Mouse (Mus musculus) forebrain, embryonic 13.5 days (tissue): ENCODE results near the gene Ogfod2. TPM values are rescaled to one million over a fixed set of nuclear protein-coding genes. Genes with fewer than 3 reads are reported as not detected.

ENCODE experiments used
- ATAC-seq: fragments of 200-750 bp; cut with Nextera tagmentation; 2 replicates; pipeline ENCODE4 v1.8.0; 2017
- H3K27ac ChIP-seq: fragments of 300-500 bp; sonication (generic); 2 replicates; pipeline ENCODE4 v1.5.1; 2015; ENCODE audit warnings: inconsistent platforms, mild to moderate bottlenecking, moderate library complexity
- H3K27me3 ChIP-seq: fragments of 300-500 bp; sonication (generic); 2 replicates; pipeline ENCODE4 v1.6.1; 2015; ENCODE audit warnings: mild to moderate bottlenecking, inconsistent platforms
- H3K36me3 ChIP-seq: fragments of 300-500 bp; sonication (generic); 2 replicates; pipeline ENCODE4 v1.6.1; 2015; ENCODE audit warnings: mild to moderate bottlenecking, inconsistent platforms; ENCODE audit not compliant: poor library complexity, severe bottlenecking
- H3K4me1 ChIP-seq: fragments of 300-500 bp; sonication (generic); 2 replicates; pipeline ENCODE4 v1.6.1; 2015; ENCODE audit warnings: inconsistent platforms
- H3K4me2 ChIP-seq: fragments of 300-500 bp; sonication (generic); 2 replicates; pipeline ENCODE4 v1.6.1; 2015; ENCODE audit warnings: inconsistent platforms, mild to moderate bottlenecking, moderate library complexity
- H3K4me3 ChIP-seq: fragments of 300-500 bp; sonication (generic); 2 replicates; pipeline ENCODE4 v1.5.1; 2015; ENCODE audit warnings: mild to moderate bottlenecking, inconsistent platforms
- H3K9ac ChIP-seq: fragments of 300-500 bp; sonication (generic); 2 replicates; pipeline ENCODE4 v1.6.1; 2015; ENCODE audit warnings: mild to moderate bottlenecking, inconsistent platforms
- H3K9me3 ChIP-seq: fragments of 300-500 bp; sonication (generic); replicated peaks from 2 replicates; pipeline ENCODE4 v1.6.1; 2016; ENCODE audit warnings: inconsistent platforms
- WGBS: fragments of 180-500 bp; shearing (Covaris S2); methylation state at CpG from one replicate; pipeline ENCODE4 v1.1.7; 2015; 5-methylcytosine and 5-hydroxymethylcytosine counted together
- polyA plus RNA-seq: library from polyadenylated mRNA; unstranded; fragments of >200 nt; fragmentation: Nextera tagmentation; extraction: Ambion mirVana; gene quantifications from 2 replicates; pipeline ENCODE4 v1.2.1, GENCODE M21; 2015

Gene Ogfod2
- polyA plus RNA-seq, 1 experiment from 2014 or later = 23.5 TPM

- Histone ChIP-seq H3K9me3 (0 out of 2 replicates have a peak, but pooled peaks cover 4% of the 10 kb centered on the region), H3K4me3 (peak within 1 kb of the TSS; percentile 40), H3K4me1 (peaks cover 18% of the 10 kb centered on the region), H3K27ac (no peak within 1 kb of the TSS), H3K4me2 (peak within 1 kb of the TSS; percentile 66), H3K27me3 (peaks cover 18% of the 10 kb centered on the region), H3K36me3 (no peaks in the 10 kb centered on the region), H3K9ac (peak within 1 kb of the TSS; percentile 52)
- peak; percentile 74 for ATAC-seq
- WGBS = 1% methylated on average over 42 of the region's 42 CpGs
Measured at GRCm38 (mm10) chr5:124095596-124096232, 16.4 kb upstream of the Ogfod2 start, which contains the start of gene Abcb9. Gene Abcb9 (minus strand): TSS chr5:124095798.

GRCm38 (mm10) chr5:124098923-124099322 is 13.2 kb upstream of the Ogfod2 start:
- Histone ChIP-seq H3K27ac (no peak overlapping the region), H3K27me3 (peaks cover 18% of the 10 kb centered on the region), H3K36me3 (no peaks in the 10 kb centered on the region), H3K4me1 (peaks cover 10% of the 10 kb centered on the region), H3K9me3 (0 out of 2 replicates have a peak, but pooled peaks cover 4% of the 10 kb centered on the region), H3K4me3 (no peak overlapping the region), H3K4me2 (no peak overlapping the region), H3K9ac (no peak overlapping the region)
- no peak for ATAC-seq
- WGBS = 80% methylated on average over 2 of the region's 2 CpGs

GRCm38 (mm10) chr5:124100128-124101044 is 11.7 kb upstream of the Ogfod2 start:
- WGBS = 92% methylated on average over 11 of the region's 11 CpGs
- no peaks in the 10 kb centered on the region for H3K36me3 ChIP-seq
- peaks cover 5% of the 10 kb centered on the region for H3K4me1 ChIP-seq
- H3K27ac ChIP-seq = no peak overlapping the region
- no peak overlapping the region for H3K4me3 ChIP-seq
- no peak overlapping the region for H3K4me2 ChIP-seq
- peaks cover 7% of the 10 kb centered on the region for H3K27me3 ChIP-seq
- no peak overlapping the region for H3K9ac ChIP-seq
- ATAC-seq = no peak
- H3K9me3 ChIP-seq = 0 out of 2 replicates have a peak, but pooled peaks cover 4% of the 10 kb centered on the region

- Histone ChIP-seq H3K4me1 (no peaks in the 10 kb centered on the region), H3K9me3 (no peaks in the 10 kb centered on the region), H3K9ac (no peak overlapping the region), H3K4me3 (no peak overlapping the region), H3K36me3 (no peaks in the 10 kb centered on the region), H3K4me2 (no peak overlapping the region), H3K27ac (no peak overlapping the region), H3K27me3 (no peaks in the 10 kb centered on the region)
- ATAC-seq = no peak
- 81% methylated on average over 6 of the region's 6 CpGs for WGBS
Measured at GRCm38 (mm10) chr5:124102326-124102725, 9.8 kb upstream of the Ogfod2 start.

GRCm38 (mm10) chr5:124103020-124103419 is 9.1 kb upstream of the Ogfod2 start:
- ATAC-seq = no peak

GRCm38 (mm10) chr5:124103552-124103951 is 8.5 kb upstream of the Ogfod2 start:
- Histone ChIP-seq H3K27ac (no peak overlapping the region), H3K4me2 (no peak overlapping the region), H3K27me3 (no peaks in the 10 kb centered on the region), H3K9me3 (no peaks in the 10 kb centered on the region), H3K4me1 (no peaks in the 10 kb centered on the region), H3K4me3 (no peak overlapping the region), H3K36me3 (no peaks in the 10 kb centered on the region), H3K9ac (no peak overlapping the region)
- no peak for ATAC-seq
- WGBS = 92% methylated on average over 9 of the region's 9 CpGs

More at GRCm38 (mm10) chr5:124103020-124103419, 9.1 kb upstream of the Ogfod2 start:
- H3K4me3 ChIP-seq = no peak overlapping the region
- H3K4me2 ChIP-seq = no peak overlapping the region
- no peaks in the 10 kb centered on the region for H3K9me3 ChIP-seq
- no peak overlapping the region for H3K27ac ChIP-seq
- no peaks in the 10 kb centered on the region for H3K36me3 ChIP-seq
- no peaks in the 10 kb centered on the region for H3K27me3 ChIP-seq
- WGBS = 86% methylated on average over 3 of the region's 3 CpGs
- H3K9ac ChIP-seq = no peak overlapping the region
- H3K4me1 ChIP-seq = no peaks in the 10 kb centered on the region

- no peak for ATAC-seq
- 21% methylated on average over 17 of the region's 17 CpGs for WGBS
- peak overlapping the region; percentile 93 for H3K4me3 ChIP-seq
- peaks cover 26% of the 10 kb centered on the region for H3K4me1 ChIP-seq
- peak overlapping the region; percentile 92 for H3K4me2 ChIP-seq
- H3K27ac ChIP-seq = peak overlapping the region; percentile 80; the same call in 1 of the 2 replicates
- peaks cover 9% of the 10 kb centered on the region; the same call in 1 of the 2 replicates for H3K36me3 ChIP-seq
- H3K27me3 ChIP-seq = no peaks in the 10 kb centered on the region
- no peaks in the 10 kb centered on the region for H3K9me3 ChIP-seq
- peak overlapping the region; percentile 79 for H3K9ac ChIP-seq
Measured at GRCm38 (mm10) chr5:124111077-124111741, 888 bp upstream of the Ogfod2 start.

- Histone ChIP-seq H3K4me3 (peak overlapping the region; percentile 93), H3K9ac (peak overlapping the region; percentile 79), H3K9me3 (no peaks in the 10 kb centered on the region), H3K27me3 (no peaks in the 10 kb centered on the region), H3K27ac (peak overlapping the region; percentile 66), H3K36me3 (peaks cover 15% of the 10 kb centered on the region; the same call in 1 of the 2 replicates), H3K4me1 (peaks cover 38% of the 10 kb centered on the region), H3K4me2 (peak overlapping the region; percentile 92)
- WGBS = 2% methylated on average over 18 of the region's 18 CpGs
- no peak for ATAC-seq
Measured at GRCm38 (mm10) chr5:124112531-124112930, 434 bp downstream of the Ogfod2 start.

GRCm38 (mm10) chr5:124113030-124113429 is 933 bp downstream of the Ogfod2 start:
- 16% methylated on average over 14 of the region's 14 CpGs for WGBS
- Histone ChIP-seq H3K27ac (0 out of 2 replicates have a peak overlapping the region, but pooled peaks have one; percentile 66), H3K9me3 (no peaks in the 10 kb centered on the region), H3K27me3 (no peaks in the 10 kb centered on the region), H3K36me3 (peaks cover 20% of the 10 kb centered on the region), H3K4me1 (peaks cover 41% of the 10 kb centered on the region), H3K9ac (peak overlapping the region; percentile 79), H3K4me2 (peak overlapping the region; percentile 92), H3K4me3 (peak overlapping the region; percentile 93)
- no peak for ATAC-seq

- Histone ChIP-seq H3K36me3 (peaks cover 34% of the 10 kb centered on the region), H3K27ac (no peak overlapping the region), H3K4me2 (no peak overlapping the region), H3K9me3 (no peaks in the 10 kb centered on the region), H3K4me3 (peak overlapping the region; percentile 0; the same call in 1 of the 2 replicates), H3K27me3 (no peaks in the 10 kb centered on the region), H3K4me1 (peaks cover 41% of the 10 kb centered on the region), H3K9ac (no peak overlapping the region)
- 94% methylated on average over 24 of the region's 24 CpGs for WGBS
- no peak for ATAC-seq
Measured at GRCm38 (mm10) chr5:124114276-124115025, 2.4 kb downstream of the Ogfod2 start.

GRCm38 (mm10) chr5:124115531-124115930 is 3.4 kb downstream of the Ogfod2 start:
- no peak for ATAC-seq
- peak overlapping the region; percentile 98 for H3K4me2 ChIP-seq
- H3K4me1 ChIP-seq = peaks cover 41% of the 10 kb centered on the region
- H3K27ac ChIP-seq = peak overlapping the region; percentile 78
- 23% methylated on average over 7 of the region's 7 CpGs for WGBS
- peak overlapping the region; percentile 94 for H3K4me3 ChIP-seq
- no peaks in the 10 kb centered on the region for H3K9me3 ChIP-seq
- peak overlapping the region; percentile 94 for H3K9ac ChIP-seq
- H3K27me3 ChIP-seq = no peaks in the 10 kb centered on the region
- H3K36me3 ChIP-seq = peaks cover 45% of the 10 kb centered on the region
